Mouse (Mus musculus) megakaryocyte, adult 5-6 weeks (primary cell): ENCODE results near the gene Bbox1. TPM values are rescaled to one million over a fixed set of nuclear protein-coding genes. Genes with fewer than 3 reads are reported as not detected.

Experiments
- ATAC-seq: 2 replicates; pipeline ENCODE4 v1.8.0; 2016; ENCODE audit warnings: mild to moderate bottlenecking, inconsistent platforms; ENCODE audit not compliant: poor library complexity, severe bottlenecking
- total RNA-seq, 2 experiments: library from RNA; stranded (forward) in 1 of 2; stranded (reverse) in 1 of 2; fragments of 153-499, 151-499 nt in 1 of 2; fragments of 221-1000, 200-1000 nt in 1 of 2; gene quantifications; 2 replicates each; pipeline versions ENCODE4 v1.2.3 to v1.2.4; 2015 to 2017

The Bbox1 gene
- total RNA-seq, 2 experiments from 2014 or later = not detected

DNA sequence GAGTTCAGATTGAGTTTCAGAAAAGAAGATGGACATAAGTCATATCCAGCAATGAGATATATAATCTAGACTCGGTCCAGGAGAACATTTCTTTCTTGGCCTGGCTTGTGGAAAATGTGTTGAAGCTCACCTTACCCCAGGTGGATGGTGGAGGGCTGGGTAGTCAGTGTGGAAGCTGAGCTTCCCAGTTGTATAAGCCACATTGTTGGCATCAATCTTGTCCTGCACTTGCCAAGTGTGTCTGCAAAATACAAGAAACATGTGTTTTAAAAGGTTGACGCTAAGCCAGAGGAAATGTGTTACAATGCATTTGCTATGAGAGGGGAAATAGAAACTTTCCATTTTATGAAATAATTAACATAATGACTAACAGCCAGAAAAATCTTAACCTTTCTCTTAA lies 38.9 kb downstream of the Bbox1 start:
- ATAC-seq = no peak

DNA sequence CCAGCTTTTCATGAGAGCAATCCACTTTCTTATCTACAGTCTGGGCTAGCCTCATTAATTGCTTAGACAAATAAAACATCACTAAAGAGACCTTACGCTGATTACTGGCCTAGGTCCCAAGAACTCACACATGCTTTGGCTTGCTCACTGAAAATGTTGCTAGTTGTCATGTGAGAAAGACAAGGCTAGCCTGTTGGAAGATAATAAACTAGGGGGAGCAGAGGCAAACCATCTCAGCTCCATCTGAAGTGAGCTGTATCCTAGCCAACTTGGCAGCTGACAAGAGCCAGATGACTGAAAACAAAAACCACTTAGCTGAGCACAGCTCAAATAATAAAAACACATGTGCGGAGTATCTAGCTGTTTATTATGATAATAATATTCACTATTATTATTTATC lies 40.2 kb downstream of the Bbox1 start:
- no peak for ATAC-seq

GRCm38 (mm10) chr2:110269281-110269680 lies 45.1 kb downstream of the Bbox1 start:
- ATAC-seq = no peak

DNA sequence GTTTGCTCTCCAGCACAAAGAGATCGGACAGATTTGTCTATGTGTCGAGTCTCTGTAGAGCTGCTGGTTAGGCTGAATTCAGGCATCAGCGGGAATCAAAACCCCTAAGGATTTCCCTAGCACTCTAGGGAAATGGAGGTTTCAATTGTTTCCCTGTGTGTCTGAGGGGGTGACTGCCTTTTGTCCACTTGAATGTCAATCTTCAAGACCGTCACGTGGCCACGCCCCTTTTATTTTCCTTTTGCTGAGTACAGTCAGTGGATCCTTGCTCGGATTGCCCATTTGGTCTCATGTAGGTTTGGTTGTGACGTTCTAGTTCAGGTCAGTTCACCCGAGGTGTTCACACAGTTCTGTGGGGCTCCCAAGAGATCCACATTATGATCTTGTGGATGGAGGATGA lies 82.1 kb downstream of the Bbox1 start:
- ATAC-seq = no peak

GRCm38 (mm10) chr2:110230753-110231152 lies 83.6 kb downstream of the Bbox1 start:
- no peak for ATAC-seq

DNA sequence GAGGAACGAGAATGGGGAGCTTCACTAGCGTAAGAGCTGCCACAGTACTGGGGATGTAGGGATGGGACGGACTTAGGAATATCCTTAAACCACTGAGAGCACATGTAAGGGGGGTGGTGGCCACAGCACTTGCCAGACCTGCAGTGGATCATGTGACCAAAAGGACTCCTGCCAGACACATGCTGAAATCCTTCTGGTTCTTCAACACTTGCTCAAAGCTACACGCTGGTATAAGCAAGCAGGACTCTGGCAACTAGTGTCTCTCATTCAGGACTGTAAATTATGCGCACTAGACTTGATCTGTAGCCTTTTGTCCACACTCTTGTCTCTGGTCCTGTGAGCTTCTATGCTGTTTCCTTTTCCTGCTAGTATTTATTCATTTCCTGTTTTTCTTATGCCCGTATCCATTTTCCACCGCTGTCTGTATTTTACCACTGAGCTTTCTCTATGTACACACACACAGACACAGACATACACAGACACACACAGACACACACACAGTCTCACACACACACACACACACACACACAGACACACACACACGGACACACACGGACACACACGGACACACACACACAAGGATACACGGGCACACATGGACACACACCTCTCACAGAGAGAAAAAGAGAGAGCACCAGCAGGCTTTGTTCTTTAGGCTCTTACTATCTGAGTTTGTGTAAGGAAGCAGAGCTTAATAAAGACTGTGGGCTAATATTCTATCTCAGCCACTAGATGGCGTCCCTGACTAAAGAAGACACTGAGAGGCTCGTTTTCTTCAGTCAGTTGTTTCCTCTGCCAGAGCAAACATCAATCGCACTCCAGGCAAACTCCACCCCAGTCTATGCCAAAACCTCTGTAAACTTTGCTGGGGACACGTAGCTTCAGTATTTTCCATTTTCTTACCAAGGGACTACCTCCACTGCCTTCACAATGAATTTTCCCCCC lies 84.9 kb downstream of the Bbox1 start:
- peak; percentile 43; the same call in 1 of the 2 replicates for ATAC-seq

- ATAC-seq = no peak
Measured at GRCm38 (mm10) chr2:110226421-110226820, 87.9 kb downstream of the Bbox1 start.

DNA sequence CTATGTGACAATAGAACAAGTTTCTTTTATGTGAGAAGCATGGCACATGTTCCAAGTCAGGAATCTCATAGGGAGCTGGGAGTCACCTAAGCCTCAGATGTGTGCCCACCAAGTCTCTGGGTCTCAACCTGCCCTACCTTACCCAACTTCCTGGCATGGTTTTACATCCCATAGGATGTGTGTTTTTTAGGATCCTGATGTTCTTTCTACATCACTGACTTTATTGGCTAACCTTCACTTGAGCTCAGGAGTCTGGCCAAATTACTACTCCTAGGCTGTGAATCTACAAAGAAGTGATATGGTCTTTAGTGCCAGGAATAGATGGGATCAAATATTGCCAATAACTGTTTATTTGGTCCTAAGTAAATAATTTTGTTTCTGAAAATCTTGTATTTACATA lies 88.4 kb downstream of the Bbox1 start:
- ATAC-seq = no peak

DNA sequence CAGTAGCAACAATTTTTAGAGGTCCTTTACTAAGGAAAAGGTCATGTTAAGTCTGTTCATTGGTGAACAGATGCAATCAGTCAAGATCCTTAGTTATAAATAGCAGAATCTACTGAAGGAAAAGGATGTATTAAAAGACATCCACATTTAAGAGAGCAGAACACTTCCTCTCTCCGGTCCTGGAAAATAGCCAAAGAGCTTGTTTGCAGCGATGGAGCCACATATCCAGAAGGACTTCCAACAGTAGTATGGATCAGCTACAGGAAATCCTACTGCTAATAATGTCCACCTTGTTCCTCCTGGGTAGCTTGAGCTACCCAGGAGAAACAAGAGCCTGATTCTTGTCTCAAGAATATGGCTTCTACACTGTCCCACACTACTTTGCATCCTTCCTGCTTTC lies 91.6 kb downstream of the Bbox1 start:
- ATAC-seq = no peak

- no peak for ATAC-seq
Measured at GRCm38 (mm10) chr2:110220492-110220891, 93.9 kb downstream of the Bbox1 start.

- ATAC-seq = no peak
Measured at GRCm38 (mm10) chr2:110215685-110216058, 98.7 kb downstream of the Bbox1 start.

GRCm38 (mm10) chr2:110214991-110215684 lies 99.2 kb downstream of the Bbox1 start:
- no peak for ATAC-seq

GRCm38 (mm10) chr2:110214278-110214677 lies 100.1 kb downstream of the Bbox1 start:
- ATAC-seq = no peak

Other genes starting within 250 kb of the Bbox1 start
- not detected in 2 replicates for gene Fibin, start 48.6 kb upstream of the Bbox1 start, total RNA-seq (2015)
- 0.12 TPM in 1 of 2 replicates, not detected in the other for gene Fibin, start 48.6 kb upstream of the Bbox1 start, total RNA-seq (2017)